Mouse (Mus musculus): Measurements from ENCODE around the gene Peak1.

DNA sequence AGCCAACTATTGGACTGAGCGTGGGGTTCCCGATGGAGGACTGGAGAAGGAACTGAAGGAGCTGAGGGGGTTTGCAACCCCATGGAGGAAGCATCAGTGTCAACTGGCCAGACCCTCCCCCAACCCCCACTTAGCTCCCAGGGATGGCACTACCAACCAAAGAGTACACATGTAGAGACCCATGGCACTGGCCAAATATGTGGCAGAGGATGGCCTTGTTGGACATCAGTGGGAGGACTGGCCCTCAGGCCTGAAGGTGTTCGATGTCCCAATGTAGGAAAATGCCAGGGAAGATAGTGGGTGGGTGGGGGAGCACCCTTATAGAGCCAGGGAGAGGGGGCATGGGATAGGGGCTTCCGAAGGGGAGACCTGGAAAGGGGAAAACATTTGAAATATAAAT is 48.4 kb upstream of the Peak1 start:
- TF ChIP-seq CTCF (IDR thresholded peaks at IDR 0.05; ENCODE audit: control insufficient read depth, insufficient read depth, insufficient replicate concordance, low read depth, low read length) = no peak
- no peak for TF ChIP-seq POLR2A (IDR thresholded peaks at IDR 0.05; ENCODE audit: control insufficient read depth, low read depth, low read length)

Data from testis, adult 2 months (tissue).